Mouse (Mus musculus) mouse trophoblast stem cell (cell line): ENCODE results near the gene Olfr718-ps1.
"Not testable (repeated sequence)": the region's sequence is repeated elsewhere in the genome, so short reads cannot be mapped to it uniquely, and the experiment has no call there.

Source experiments
- in situ Hi-C, 2 experiments: fragments of 300-500 bp; cut with MseI, MboI; formaldehyde crosslinking; loops; 2 replicates in 1 of 2; 3 replicates in 1 of 2; pipeline ENCODE4 v1.15.1; 2025

Olfr718-ps1 gene

GRCm38 (mm10) chr5:143147481-143147880 is at the start of gene Olfr718-ps1:
TSS of gene Olfr718-ps1 (minus strand) at chr5:143147581.
- in situ Hi-C loops = no loop called here

GRCm38 (mm10) chr5:143196506-143196905 is 49.1 kb upstream of the Olfr718-ps1 start:
- in situ Hi-C loops = no loop called here

GRCm38 (mm10) chr5:143195166-143195565 is 47.8 kb upstream of the Olfr718-ps1 start:
- in situ Hi-C loops = no loop called here

DNA sequence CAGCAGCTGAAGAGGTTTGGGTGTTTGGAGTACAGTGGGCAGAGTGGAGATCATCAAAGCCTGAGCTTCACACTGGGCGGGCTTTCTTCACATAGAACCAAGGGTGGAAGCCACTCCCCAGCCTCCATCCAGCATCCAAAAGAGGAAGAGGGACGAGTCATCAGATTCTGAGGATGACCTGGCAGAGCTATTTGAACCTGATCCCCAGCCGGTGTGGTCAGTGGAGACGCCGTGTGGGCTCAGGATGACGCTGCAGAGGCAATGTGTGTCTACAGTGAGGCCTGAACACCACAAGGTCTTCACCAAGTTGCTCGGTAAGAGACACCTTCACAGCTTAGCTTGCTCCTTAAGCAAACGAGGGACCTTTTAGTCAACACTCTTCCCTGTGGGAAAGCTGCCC is 47.4 kb upstream of the Olfr718-ps1 start:
- in situ Hi-C loops = not testable (repeated sequence)

DNA sequence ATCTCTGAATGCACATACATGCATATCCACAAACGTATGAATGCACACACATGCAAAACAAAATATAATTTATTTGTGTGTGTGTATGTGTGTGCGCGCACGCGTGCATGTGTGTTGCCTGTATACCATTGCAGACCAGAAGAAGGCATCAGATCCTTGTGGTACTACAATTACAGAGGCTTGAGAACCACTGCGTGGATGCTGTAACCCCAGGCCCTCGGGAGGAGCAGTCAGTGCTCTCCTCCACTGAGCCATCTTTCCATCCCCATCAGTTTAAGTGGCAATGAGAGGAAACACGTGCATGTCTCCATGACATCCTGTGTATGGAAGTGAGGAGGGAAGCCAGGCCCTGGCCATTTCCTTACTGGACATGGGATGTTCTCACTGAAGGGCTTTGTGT is 45.4 kb upstream of the Olfr718-ps1 start:
- in situ Hi-C loops = no loop called here

GRCm38 (mm10) chr5:143188014-143188413 is 40.6 kb upstream of the Olfr718-ps1 start:
- in situ Hi-C loops = not testable (repeated sequence)

DNA sequence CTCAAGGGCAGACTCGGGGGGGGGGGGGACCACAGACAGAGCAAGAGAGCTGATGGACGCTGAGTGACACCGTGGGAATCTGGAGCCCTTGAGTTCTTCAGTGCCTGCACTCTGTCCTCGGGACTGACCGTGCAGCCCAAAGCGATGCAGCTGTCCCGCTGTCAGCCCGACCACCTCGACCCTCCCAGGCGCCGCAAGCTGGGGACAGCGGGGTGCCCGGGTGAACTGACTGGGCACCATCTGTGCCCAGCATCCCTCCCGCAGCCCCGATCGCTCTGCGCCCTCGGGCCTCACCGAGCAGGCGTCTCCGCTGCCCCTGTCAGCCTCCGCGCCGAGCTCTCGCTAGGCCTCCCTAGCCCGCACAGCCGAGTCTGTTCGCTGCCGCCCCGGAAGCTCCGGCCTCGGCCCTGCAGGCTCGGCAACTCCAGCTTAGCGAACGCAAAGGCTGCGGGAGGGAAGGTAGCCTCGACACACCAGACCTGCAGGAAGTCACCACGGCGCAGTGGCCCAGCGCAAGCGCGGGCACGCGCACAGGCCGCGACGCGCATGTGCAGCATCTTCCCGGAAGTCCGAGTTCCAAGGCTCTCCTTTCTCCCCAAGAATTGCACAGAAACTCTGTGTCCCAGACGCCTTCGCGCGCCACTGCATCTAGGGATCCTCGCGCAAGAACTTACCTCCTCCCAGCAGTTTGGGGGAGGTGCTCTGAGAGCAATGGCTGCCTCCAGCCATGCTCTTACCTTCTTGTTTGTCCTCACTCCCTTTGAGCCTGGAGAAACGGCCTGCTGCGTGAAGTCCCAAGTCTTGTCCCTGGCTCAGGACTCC is 33.1 kb upstream of the Olfr718-ps1 start, which contains the start of the genes Rbak and Spdye4b:
TSS of gene Rbak (minus strand) at position 521 of the 822 bp plus-strand sequence.
TSS of gene Spdye4b (plus strand) at position 763 of the 822 bp plus-strand sequence.
- in situ Hi-C loops = no loop called here

DNA sequence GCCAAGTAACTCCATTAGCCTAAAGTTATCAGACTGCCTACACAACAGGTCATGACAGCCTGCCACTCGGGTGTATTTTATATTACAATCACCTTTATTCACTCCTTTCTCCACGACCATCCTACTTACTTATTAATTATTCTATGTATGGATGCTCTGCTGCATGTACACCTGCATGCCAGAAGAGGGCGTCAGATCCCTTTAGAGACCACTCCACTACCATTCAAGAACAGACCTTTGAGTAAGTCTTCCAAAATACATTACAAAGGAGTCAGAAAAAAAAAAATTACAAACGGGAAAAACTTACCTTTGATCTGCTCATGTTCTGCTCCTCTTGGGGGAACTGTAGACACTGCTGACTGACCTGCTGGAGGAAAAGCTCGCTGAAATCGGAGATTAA is 31.8 kb upstream of the Olfr718-ps1 start:
- in situ Hi-C loops = loop anchor here (5.0 to 10.0 kb wide), 2 partner anchors 113 to 116 kb away; partner anchors contain the start of gene Zfp853 (in 2 of the 2)

DNA sequence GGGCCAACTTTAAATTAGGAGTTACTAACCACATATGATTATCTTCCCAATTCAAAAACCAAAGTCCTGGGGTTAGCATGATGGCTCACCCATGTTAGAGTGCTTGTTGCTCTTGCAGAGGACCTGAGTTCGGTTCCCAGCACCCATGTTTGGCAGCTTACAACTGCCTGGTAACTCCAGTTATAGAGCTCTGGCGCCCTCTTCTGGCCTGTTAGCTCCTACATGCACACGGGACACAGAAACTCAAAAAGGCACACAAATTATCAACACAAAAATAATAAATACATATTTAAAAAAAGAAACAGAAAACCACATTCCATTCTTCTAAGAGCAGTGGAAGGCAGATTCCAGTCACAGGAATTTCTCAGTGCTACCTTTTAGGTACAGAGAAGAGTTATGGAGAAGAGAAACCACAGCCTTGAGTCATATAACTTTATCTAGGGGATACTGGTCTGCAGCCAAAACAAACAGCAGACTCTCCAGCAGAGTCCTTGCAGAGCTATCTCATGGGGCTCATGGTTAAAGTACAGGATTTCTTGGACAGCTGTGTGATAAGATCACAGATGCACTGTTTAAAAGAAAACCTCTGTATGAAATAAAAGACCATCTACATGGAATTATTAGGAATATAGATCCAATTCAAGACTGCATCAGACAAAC is 30.3 kb upstream of the Olfr718-ps1 start:
- in situ Hi-C loops = loop anchor here (5.0 to 10.0 kb wide), 2 partner anchors 115 to 117 kb away; partner anchors contain the start of gene Zfp853 (in 2 of the 2)

- in situ Hi-C loops = loop anchor here (5.0 to 10.0 kb wide), 2 partner anchors 116 to 119 kb away; partner anchors contain the start of gene Zfp853 (in 2 of the 2)
Measured at GRCm38 (mm10) chr5:143175970-143176369, 28.6 kb upstream of the Olfr718-ps1 start.

DNA sequence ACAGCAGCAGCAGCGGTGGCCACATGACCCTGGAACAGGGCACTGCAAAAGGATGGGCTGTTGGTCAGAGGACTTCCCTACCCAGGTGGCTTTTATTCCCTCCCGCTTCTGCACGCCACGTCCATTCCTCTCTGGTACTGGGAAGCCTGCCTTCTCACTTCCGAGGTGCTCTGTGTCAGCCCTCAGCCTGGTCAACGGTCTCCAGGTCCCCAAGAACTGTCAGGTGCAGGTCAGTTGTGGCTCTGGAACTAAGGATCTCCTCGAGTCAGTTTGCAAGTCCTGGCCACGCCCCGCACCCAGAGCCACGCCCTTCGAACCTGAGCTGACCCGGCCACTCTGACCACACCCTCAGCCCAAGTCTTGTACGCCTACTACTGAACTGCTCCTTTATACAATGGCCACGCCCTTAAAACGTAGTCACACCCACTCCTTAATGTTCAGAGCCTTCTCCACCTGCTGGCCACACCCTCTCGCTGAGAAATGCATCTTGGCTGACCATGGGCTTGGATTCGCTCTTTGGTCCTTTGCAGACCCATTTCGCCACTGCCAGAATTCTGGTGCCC is 18.2 kb upstream of the Olfr718-ps1 start:
- in situ Hi-C loops = no loop called here

GRCm38 (mm10) chr5:143155534-143155933 is 8.2 kb upstream of the Olfr718-ps1 start:
- in situ Hi-C loops = no loop called here

DNA sequence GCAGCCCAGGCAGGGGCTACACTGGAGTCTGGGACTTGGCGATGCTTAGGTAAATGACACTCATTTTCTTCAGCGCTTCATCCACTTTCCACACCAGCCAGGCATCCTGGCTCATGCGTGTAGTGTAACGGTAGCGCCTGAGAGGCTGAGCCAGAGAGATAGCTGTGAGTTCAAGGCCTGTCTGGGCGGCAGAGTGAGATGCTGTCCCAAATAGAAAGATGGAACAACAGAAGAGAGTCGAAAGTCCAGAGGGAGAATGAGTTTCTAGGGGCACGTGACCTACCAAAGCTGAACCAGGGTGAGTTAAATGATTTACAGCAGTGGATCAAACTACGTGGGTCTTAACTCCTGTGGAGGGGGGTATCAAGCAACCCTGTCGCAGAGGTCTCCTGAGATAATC is 6.4 kb upstream of the Olfr718-ps1 start:
- in situ Hi-C loops = no loop called here

DNA sequence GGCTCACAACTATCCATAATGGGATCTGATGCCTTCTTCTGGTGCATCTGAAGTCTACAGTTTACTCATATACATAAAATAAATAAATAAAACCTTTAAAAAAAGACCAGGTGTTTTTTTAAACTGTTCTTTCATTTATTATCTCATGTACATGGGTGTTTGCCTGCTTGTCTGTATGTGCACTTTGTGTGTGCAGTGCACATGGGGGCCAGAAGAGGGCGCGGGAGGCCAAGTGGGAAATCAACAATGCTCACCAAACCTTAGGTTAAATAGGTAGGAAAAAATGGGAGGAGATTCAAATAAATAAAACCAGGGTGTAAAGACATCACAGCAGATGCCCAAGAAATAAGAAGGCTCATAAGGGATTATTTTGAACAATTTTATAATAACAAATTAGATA is 2.7 kb upstream of the Olfr718-ps1 start:
- in situ Hi-C loops = no loop called here

GRCm38 (mm10) chr5:143149536-143149935 is 2.2 kb upstream of the Olfr718-ps1 start:
- in situ Hi-C loops = no loop called here

GRCm38 (mm10) chr5:143148661-143149060 is 1.3 kb upstream of the Olfr718-ps1 start:
- in situ Hi-C loops = no loop called here

GRCm38 (mm10) chr5:143137580-143137979 is 9.8 kb downstream of the Olfr718-ps1 start:
- in situ Hi-C loops = no loop called here

GRCm38 (mm10) chr5:143135042-143135441 is 12.3 kb downstream of the Olfr718-ps1 start:
- in situ Hi-C loops = no loop called here

- in situ Hi-C loops = not testable (repeated sequence)
Measured at GRCm38 (mm10) chr5:143134216-143135010, 13.0 kb downstream of the Olfr718-ps1 start.

- in situ Hi-C loops = no loop called here
Measured at GRCm38 (mm10) chr5:143132935-143133514, 14.4 kb downstream of the Olfr718-ps1 start.

- in situ Hi-C loops = no loop called here
Measured at GRCm38 (mm10) chr5:143130342-143130741, 17.0 kb downstream of the Olfr718-ps1 start.
